ENCODE assay signal across 20 mouse cellular contexts in genomic region chr17:37072080-37072729, GRCm38 (mm10). TPM values are rescaled to one million over a fixed set of nuclear protein-coding genes. Genes with fewer than 3 reads are reported as not detected.
DNase-seq lines count a peak whose midpoint lies in the region; ATAC-seq and TF ChIP-seq lines count a peak whose summit lies in the region.
"Had no signal": no experiment of that assay in that cellular context is flagged by ENCODE, and none has a peak within 500 bp of the region (broad histone marks: within the 10 kb centered on the region; RNA-seq: fewer than 3 reads in every experiment).

No protein-coding gene starts in this region.

- H3K27ac ChIP-seq in heart, embryonic 12.5 days (ENCODE audit: poor library complexity, severe bottlenecking): no peak overlapping the region
- H3K27ac ChIP-seq in forebrain, embryonic 11.5 days (ENCODE audit: low read depth, low read length): peak overlapping the region; percentile 46; the same call in 1 of the 2 replicates
- 0 out of 2 replicates have a peak overlapping the region, but pooled peaks have one; percentile 10 for H3K27ac ChIP-seq in hindbrain, embryonic 14.5 days
- H3K27ac ChIP-seq in midbrain, postnatal 0 days (ENCODE audit: low read depth, low read length): no peak overlapping the region
- no peak overlapping the region for H3K27ac ChIP-seq in liver, embryonic 11.5 days (ENCODE audit: low read depth, low read length)
- H3K27ac ChIP-seq: embryonic facial prominence, embryonic 10.5 days; heart, embryonic 15.5 days; liver, embryonic 14.5 days had no signal

- peaks cover 71% of the 10 kb centered on the region for H3K36me3 ChIP-seq in heart, embryonic 12.5 days
- H3K36me3 ChIP-seq in forebrain, embryonic 11.5 days (ENCODE audit: control insufficient read depth, insufficient read depth, low read length): peaks cover 4% of the 10 kb centered on the region; the same call in 1 of the 2 replicates
- peaks cover 96% of the 10 kb centered on the region for H3K36me3 ChIP-seq in hindbrain, embryonic 14.5 days (replicated peaks; ENCODE audit: control insufficient read depth, insufficient read depth)
- peaks cover 73% of the 10 kb centered on the region for H3K36me3 ChIP-seq in midbrain, postnatal 0 days (ENCODE audit: insufficient read depth, low read length)
- H3K36me3 ChIP-seq in liver, embryonic 11.5 days (ENCODE audit: control insufficient read depth, insufficient read depth, low read length): peaks cover 4% of the 10 kb centered on the region; the same call in 1 of the 2 replicates

- no peaks in the 10 kb centered on the region for H3K27me3 ChIP-seq in heart, embryonic 12.5 days (replicated peaks)
- H3K27me3 ChIP-seq in forebrain, embryonic 11.5 days (ENCODE audit: control insufficient read depth, insufficient read depth, low read length): no peaks in the 10 kb centered on the region
- no peaks in the 10 kb centered on the region for H3K27me3 ChIP-seq in hindbrain, embryonic 14.5 days (ENCODE audit: control insufficient read depth, insufficient read depth, low read length)
- no peaks in the 10 kb centered on the region for H3K27me3 ChIP-seq in midbrain, postnatal 0 days (ENCODE audit: insufficient read depth, low read length)
- H3K27me3 ChIP-seq in liver, embryonic 11.5 days (replicated peaks; ENCODE audit: control insufficient read depth, insufficient read depth, low read length): no peaks in the 10 kb centered on the region
- H3K27me3 ChIP-seq: heart, embryonic 15.5 days had no signal

- no peak for ATAC-seq in heart, embryonic 12.5 days (ENCODE audit: insufficient number of reproducible peaks, low FRiP score)
- 0 out of 2 replicates have a peak, but pooled peaks have one; percentile 38 for ATAC-seq in forebrain, embryonic 11.5 days (replicated peaks; ENCODE audit: low FRiP score)
- ATAC-seq in hindbrain, embryonic 14.5 days (ENCODE audit: low FRiP score): peak; percentile 41; the same call in 1 of the 2 replicates
- 0 out of 2 replicates have a peak, but pooled peaks have one; percentile 25 for ATAC-seq in midbrain, postnatal 0 days (ENCODE audit: low FRiP score)
- no peak for ATAC-seq in liver, embryonic 11.5 days (replicated peaks; ENCODE audit: low FRiP score)

- no peak overlapping the region for H3K4me2 ChIP-seq in heart, embryonic 12.5 days
- no peak overlapping the region for H3K4me2 ChIP-seq in forebrain, embryonic 11.5 days (ENCODE audit: low read depth, low read length, severe bottlenecking)
- no peak overlapping the region for H3K4me2 ChIP-seq in hindbrain, embryonic 14.5 days (replicated peaks)
- no peak overlapping the region for H3K4me2 ChIP-seq in midbrain, postnatal 0 days (ENCODE audit: low read depth, low read length, poor library complexity, severe bottlenecking)
- H3K4me2 ChIP-seq in liver, embryonic 11.5 days: no peak overlapping the region
- H3K4me2 ChIP-seq: heart, embryonic 15.5 days had no signal

- peak; percentile 54 for DNase-seq in heart, adult 11 months
- no peak for DNase-seq in forebrain, embryonic 11.5 days (ENCODE audit: low spot score)
- DNase-seq in hindbrain, embryonic 14.5 days (ENCODE audit: low spot score): no peak
- no peak for DNase-seq in midbrain, postnatal 0 days (ENCODE audit: low spot score)
- no peak for DNase-seq in kidney, postnatal 10 days
- no peak for DNase-seq in T-cell, adult 2 months (ENCODE audit: low spot score)
- DNase-seq in liver, embryonic 11.5 days (ENCODE audit: low spot score): no peak
- DNase-seq: cerebellum, adult 2 months; gastrocnemius, postnatal 25 days; kidney, adult 2 months; left cerebral cortex, postnatal 4 days; lung, postnatal 36 days had no signal

- TF ChIP-seq CTCF in midbrain, postnatal 0 days (IDR thresholded peaks at IDR 0.05): no peak

- H3K9ac ChIP-seq in heart, embryonic 12.5 days: no peak overlapping the region
- H3K9ac ChIP-seq in forebrain, embryonic 11.5 days (ENCODE audit: low read length): peak overlapping the region; percentile 32; the same call in 1 of the 2 replicates
- no peak overlapping the region for H3K9ac ChIP-seq in hindbrain, embryonic 14.5 days
- no peak overlapping the region for H3K9ac ChIP-seq in midbrain, postnatal 0 days (replicated peaks; ENCODE audit: low read length, poor library complexity, severe bottlenecking)
- no peak overlapping the region for H3K9ac ChIP-seq in liver, embryonic 11.5 days (ENCODE audit: low read depth, low read length)
- H3K9ac ChIP-seq: heart, embryonic 15.5 days; liver, embryonic 14.5 days had no signal

- H3K4me3 ChIP-seq in heart, embryonic 12.5 days: no peak overlapping the region
- no peak overlapping the region for H3K4me3 ChIP-seq in forebrain, embryonic 11.5 days (ENCODE audit: low read depth, low read length)
- H3K4me3 ChIP-seq in hindbrain, embryonic 14.5 days (replicated peaks; ENCODE audit: low read length): no peak overlapping the region
- H3K4me3 ChIP-seq in midbrain, postnatal 0 days (ENCODE audit: low read depth, low read length): no peak overlapping the region
- no peak overlapping the region for H3K4me3 ChIP-seq in liver, embryonic 11.5 days (ENCODE audit: low read depth, low read length)
- H3K4me3 ChIP-seq: embryonic facial prominence, embryonic 10.5 days; heart, embryonic 15.5 days had no signal

- whole genome bisulfite sequencing in heart, embryonic 12.5 days: 78% methylated on average over 12 of the region's 12 CpGs
- 61% methylated on average over 12 of the region's 12 CpGs for WGBS in forebrain, embryonic 11.5 days
- WGBS in hindbrain, embryonic 14.5 days: 44% methylated on average over 12 of the region's 12 CpGs
- WGBS in midbrain, postnatal 0 days: 49% methylated on average over 12 of the region's 12 CpGs
- WGBS in liver, embryonic 11.5 days: 79% methylated on average over 12 of the region's 12 CpGs

- H3K9me3 ChIP-seq in heart, embryonic 12.5 days (replicated peaks): no peaks in the 10 kb centered on the region
- no peaks in the 10 kb centered on the region for H3K9me3 ChIP-seq in forebrain, embryonic 11.5 days (ENCODE audit: control insufficient read depth, low read length)
- H3K9me3 ChIP-seq in hindbrain, embryonic 14.5 days (ENCODE audit: control insufficient read depth, low read length): no peaks in the 10 kb centered on the region
- H3K9me3 ChIP-seq in midbrain, postnatal 0 days (ENCODE audit: low read length): no peaks in the 10 kb centered on the region
- H3K9me3 ChIP-seq in liver, embryonic 11.5 days (ENCODE audit: control insufficient read depth, low read length): no peaks in the 10 kb centered on the region
- H3K9me3 ChIP-seq: embryonic facial prominence, embryonic 10.5 days; G1E; heart, embryonic 15.5 days had no signal

- H3K4me1 ChIP-seq in heart, embryonic 12.5 days (replicated peaks): no peaks in the 10 kb centered on the region
- H3K4me1 ChIP-seq in forebrain, embryonic 11.5 days (replicated peaks; ENCODE audit: control insufficient read depth, insufficient read depth, low read length): peaks cover 2% of the 10 kb centered on the region; the same call in 1 of the 2 replicates
- H3K4me1 ChIP-seq in hindbrain, embryonic 14.5 days (replicated peaks; ENCODE audit: control insufficient read depth, insufficient read depth, low read length): no peaks in the 10 kb centered on the region
- H3K4me1 ChIP-seq in midbrain, postnatal 0 days (ENCODE audit: insufficient read depth, low read length): no peaks in the 10 kb centered on the region
- no peaks in the 10 kb centered on the region for H3K4me1 ChIP-seq in liver, embryonic 11.5 days (replicated peaks; ENCODE audit: control insufficient read depth, insufficient read depth, low read length)
- H3K4me1 ChIP-seq: embryonic facial prominence, embryonic 10.5 days; heart, embryonic 15.5 days had no signal

RNA-seq across cellular contexts. Expression of gene Olfr90, which starts 16.1 kb away (rescaled TPM):
- 0.08 TPM in 1 of 2 replicates, not detected in the other for polyA plus RNA-seq in heart, embryonic 12.5 days (2016; fragmentation: Nextera tagmentation; extraction: Ambion mirVana)
- polyA plus RNA-seq in forebrain, embryonic 11.5 days (2014; fragmentation: Nextera tagmentation; extraction: Ambion mirVana): not detected in 2 replicates
- not detected in 2 replicates for polyA plus RNA-seq in hindbrain, embryonic 14.5 days (2014; fragmentation: Nextera tagmentation; extraction: Ambion mirVana)
- total RNA-seq in midbrain, postnatal 0 days (2014; rRNA removed): not detected in 2 replicates
- polyA plus RNA-seq in midbrain, postnatal 0 days (2015; fragmentation: Nextera tagmentation; extraction: Ambion mirVana): not detected in 2 replicates
- not detected in 2 replicates for polyA plus RNA-seq in liver, embryonic 11.5 days (2014; fragmentation: Nextera tagmentation; extraction: Ambion mirVana)
- total RNA-seq: gastrocnemius, postnatal 25 days; layer of hippocampus, adult 18-20 months; left cerebral cortex, postnatal 4 days had no signal
- polyA plus RNA-seq: cerebellum, adult 2 months; embryonic facial prominence, embryonic 10.5 days; G1E; heart, embryonic 15.5 days; kidney, adult 2 months; liver, embryonic 14.5 days; small intestine, adult 2 months; stomach, embryonic 16.5 days had no signal

RNA-seq across cellular contexts. Expression of gene Olfr91, which starts 25.9 kb away (rescaled TPM):
- polyA plus RNA-seq in heart, embryonic 12.5 days (2016; fragmentation: Nextera tagmentation; extraction: Ambion mirVana): 0.05 TPM in 1 of 2 replicates, not detected in the other
- polyA plus RNA-seq in forebrain, embryonic 11.5 days (2014; fragmentation: Nextera tagmentation; extraction: Ambion mirVana): 0.13 TPM in 2 replicates
- not detected in 2 replicates for polyA plus RNA-seq in hindbrain, embryonic 14.5 days (2014; fragmentation: Nextera tagmentation; extraction: Ambion mirVana)
- total RNA-seq in midbrain, postnatal 0 days (2014; rRNA removed): not detected in 2 replicates
- not detected in 2 replicates for polyA plus RNA-seq in midbrain, postnatal 0 days (2015; fragmentation: Nextera tagmentation; extraction: Ambion mirVana)
- 0.06 TPM in 1 of 2 replicates, not detected in the other for polyA plus RNA-seq in liver, embryonic 11.5 days (2014; fragmentation: Nextera tagmentation; extraction: Ambion mirVana)
- total RNA-seq: gastrocnemius, postnatal 25 days; layer of hippocampus, adult 18-20 months; left cerebral cortex, postnatal 4 days had no signal
- polyA plus RNA-seq: cerebellum, adult 2 months; embryonic facial prominence, embryonic 10.5 days; G1E; heart, embryonic 15.5 days; kidney, adult 2 months; liver, embryonic 14.5 days; small intestine, adult 2 months; stomach, embryonic 16.5 days had no signal

RNA-seq across cellular contexts. Expression of gene Gabbr1, which starts 26.4 kb away (rescaled TPM):
- polyA plus RNA-seq in heart, embryonic 12.5 days (2016; fragmentation: Nextera tagmentation; extraction: Ambion mirVana): 8.3 and 8.6 TPM in 2 replicates
- polyA plus RNA-seq in forebrain, embryonic 11.5 days (2014; fragmentation: Nextera tagmentation; extraction: Ambion mirVana): 19.7 and 21.8 TPM in 2 replicates
- 114 and 117 TPM in 2 replicates for polyA plus RNA-seq in hindbrain, embryonic 14.5 days (2014; fragmentation: Nextera tagmentation; extraction: Ambion mirVana)
- 633 and 639 TPM in 2 replicates for total RNA-seq in midbrain, postnatal 0 days (2014; rRNA removed)
- 111 and 116 TPM in 2 replicates for polyA plus RNA-seq in midbrain, postnatal 0 days (2015; fragmentation: Nextera tagmentation; extraction: Ambion mirVana)
- 2.9 and 3.9 TPM in 2 replicates for polyA plus RNA-seq in liver, embryonic 11.5 days (2014; fragmentation: Nextera tagmentation; extraction: Ambion mirVana)

RNA-seq across cellular contexts. Expression of gene Olfr92, which starts 47.7 kb away (rescaled TPM):
- polyA plus RNA-seq in heart, embryonic 12.5 days (2016; fragmentation: Nextera tagmentation; extraction: Ambion mirVana): not detected in 2 replicates
- polyA plus RNA-seq in forebrain, embryonic 11.5 days (2014; fragmentation: Nextera tagmentation; extraction: Ambion mirVana): not detected in 2 replicates
- not detected in 2 replicates for polyA plus RNA-seq in hindbrain, embryonic 14.5 days (2014; fragmentation: Nextera tagmentation; extraction: Ambion mirVana)
- not detected in 2 replicates for total RNA-seq in midbrain, postnatal 0 days (2014; rRNA removed)
- not detected in 2 replicates for polyA plus RNA-seq in midbrain, postnatal 0 days (2015; fragmentation: Nextera tagmentation; extraction: Ambion mirVana)
- not detected in 2 replicates for polyA plus RNA-seq in liver, embryonic 11.5 days (2014; fragmentation: Nextera tagmentation; extraction: Ambion mirVana)
- total RNA-seq: G1E; gastrocnemius, postnatal 25 days; layer of hippocampus, adult 18-20 months; left cerebral cortex, postnatal 4 days had no signal
- polyA plus RNA-seq: cerebellum, adult 2 months; embryonic facial prominence, embryonic 10.5 days; G1E; heart, embryonic 15.5 days; kidney, adult 2 months; liver, embryonic 14.5 days; small intestine, adult 2 months; stomach, embryonic 16.5 days had no signal

RNA-seq across cellular contexts. Expression of gene Mog, which starts 49.0 kb away (rescaled TPM):
- 0.10 TPM in 1 of 2 replicates, not detected in the other for polyA plus RNA-seq in heart, embryonic 12.5 days (2016; fragmentation: Nextera tagmentation; extraction: Ambion mirVana)
- 0.39 TPM in 1 of 2 replicates, not detected in the other for polyA plus RNA-seq in forebrain, embryonic 11.5 days (2014; fragmentation: Nextera tagmentation; extraction: Ambion mirVana)
- polyA plus RNA-seq in hindbrain, embryonic 14.5 days (2014; fragmentation: Nextera tagmentation; extraction: Ambion mirVana): 2.2 and 3.1 TPM in 2 replicates
- not detected in 2 replicates for total RNA-seq in midbrain, postnatal 0 days (2014; rRNA removed)
- 0.95 and 1.1 TPM in 2 replicates for polyA plus RNA-seq in midbrain, postnatal 0 days (2015; fragmentation: Nextera tagmentation; extraction: Ambion mirVana)
- polyA plus RNA-seq in liver, embryonic 11.5 days (2014; fragmentation: Nextera tagmentation; extraction: Ambion mirVana): 0.14 TPM in 1 of 2 replicates, not detected in the other
- total RNA-seq: gastrocnemius, postnatal 25 days had no signal
- polyA plus RNA-seq: G1E; heart, embryonic 15.5 days; kidney, adult 2 months; liver, embryonic 14.5 days; small intestine, adult 2 months; stomach, embryonic 16.5 days had no signal

Comparison
In these comparisons a context has a peak if more than half of its experiments do, and no peak if none do; other contexts are left out.
1. ATAC-seq: peak in forebrain, embryonic 11.5 days (single experiment), hindbrain, embryonic 14.5 days (single experiment) and midbrain, postnatal 0 days (single experiment); none in heart, embryonic 12.5 days (single experiment) and liver, embryonic 11.5 days (single experiment).
2. H3K27ac ChIP-seq: peak in forebrain, embryonic 11.5 days (single experiment) and hindbrain, embryonic 14.5 days (single experiment); none in heart, embryonic 12.5 days (single experiment), midbrain, postnatal 0 days (single experiment) and liver, embryonic 11.5 days (single experiment).